Mouse (Mus musculus): Measurements from ENCODE around the gene H2-DMb2.

GRCm38 (mm10) chr17:34185526-34185925 is 42.4 kb downstream of the H2-DMb2 start:
- TF ChIP-seq CTCF (conservative IDR thresholded peaks at IDR 0.05; ENCODE audit: insufficient read depth, insufficient read length, low read depth, low read length) (no peak), POLR2A (IDR thresholded peaks at IDR 0.05; ENCODE audit: low read depth, low read length) (no peak)

Data from kidney, adult 2 months (tissue).